Mouse (Mus musculus): Measurements from ENCODE around the gene Eif4g3.

- TF ChIP-seq GATA1 (IDR thresholded peaks at IDR 0.05; ENCODE audit: borderline replicate concordance, low read length) (no peak), FLI1 (IDR thresholded peaks at IDR 0.05; ENCODE audit: low read length) (no peak)
Measured at GRCm38 (mm10) chr4:138066421-138066820, 73.6 kb downstream of the Eif4g3 start.
